Mouse (Mus musculus) cerebellum, adult 2 months (tissue): ENCODE data around the gene Tmem253.
A peak's percentile ranks its signal among the peaks of the same experiment; 100 is the strongest.

Source experiments
- CTCF ChIP-seq: fragments of 200-500 bp; IDR thresholded peaks from 2 replicates; pipeline ENCODE4 v1.5.1; 2011; ENCODE audit warnings: low read depth, mild to moderate bottlenecking, control low read depth, low read length, moderate library complexity, borderline replicate concordance; ENCODE audit not compliant: insufficient read depth
- POLR2A ChIP-seq: fragments of 200-500 bp; IDR thresholded peaks from 2 replicates; pipeline ENCODE4 v1.6.1; 2011; ENCODE audit warnings: low read length, control low read depth, borderline replicate concordance; ENCODE audit not compliant: insufficient read depth

DNA sequence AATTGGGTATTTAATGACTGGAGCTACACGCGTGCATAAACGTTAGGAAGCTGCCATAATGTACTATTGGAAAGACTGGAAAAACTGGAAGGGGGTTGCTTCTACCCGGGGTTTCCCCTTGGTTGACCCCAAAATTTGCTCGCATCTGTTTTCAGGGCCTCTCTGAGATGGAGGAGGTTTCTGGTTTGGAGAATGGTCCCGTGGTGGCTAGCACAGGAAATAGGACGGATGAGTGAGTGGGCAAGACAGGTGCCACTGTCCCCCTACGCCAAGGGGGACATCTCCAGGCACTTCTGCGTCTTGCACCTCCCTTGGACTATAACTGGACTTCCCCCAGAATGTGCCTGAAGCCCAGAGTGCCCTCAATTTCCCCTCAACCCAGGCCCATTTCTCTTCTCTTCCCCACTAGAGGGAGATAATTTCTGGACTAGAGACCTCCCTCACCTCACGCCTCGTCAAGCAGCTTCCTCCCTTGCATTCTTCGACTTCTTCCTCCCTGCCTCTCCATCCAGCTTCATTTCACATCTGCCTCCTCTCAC is 3.7 kb downstream of the Tmem253 start:
- TF ChIP-seq CTCF (peak; percentile 59; the same call in 1 of the 2 replicates), POLR2A (no peak)
